Mouse (Mus musculus): ENCODE data around the gene Pea15a. TPM values are rescaled to one million over a fixed set of nuclear protein-coding genes. Genes with fewer than 3 reads are reported as not detected.

Gene Pea15a
- polyA plus RNA-seq, 1 experiment from 2014 or later = 121 TPM

DNA sequence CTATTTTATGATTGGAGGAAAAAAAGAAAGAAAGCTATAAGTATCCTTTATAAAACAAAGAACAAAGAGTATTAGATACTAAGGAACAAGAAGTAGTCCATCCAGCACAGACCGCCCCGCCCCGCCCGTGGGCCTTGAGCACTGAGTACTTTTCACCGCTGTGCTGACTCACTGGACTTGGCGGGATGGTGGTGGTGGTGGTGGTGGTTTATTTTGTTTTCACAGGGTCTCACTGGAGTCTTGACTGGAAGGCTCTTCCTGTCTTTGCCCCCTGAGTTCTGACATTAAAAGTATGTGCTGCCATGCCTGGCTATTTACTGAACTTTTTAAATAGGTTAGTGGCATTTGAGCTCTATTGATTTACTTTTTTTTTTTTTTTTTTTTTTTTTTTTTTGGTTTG, 23.5 kb downstream of the Pea15a start:
- ATAC-seq (replicated peaks; ENCODE audit: insufficient number of reproducible peaks, low FRiP score, low TSS enrichment, low read depth) (no peak), DNase-seq (ENCODE audit: low spot score) (no peak)
- Histone ChIP-seq H3K9me3 (replicated peaks; ENCODE audit: control insufficient read depth, low read length) (no peaks in the 10 kb centered on the region), H3K9ac (replicated peaks; ENCODE audit: low read length) (no peak overlapping the region), H3K36me3 (replicated peaks; ENCODE audit: control insufficient read depth, insufficient read depth, low read depth, low read length) (peaks cover 3% of the 10 kb centered on the region), H3K4me2 (ENCODE audit: low read depth, low read length) (no peak overlapping the region), H3K27me3 (ENCODE audit: control insufficient read depth, insufficient read depth, low read length) (no peaks in the 10 kb centered on the region), H3K4me1 (ENCODE audit: control insufficient read depth, insufficient read depth, low read length) (no peaks in the 10 kb centered on the region), H3K4me3 (ENCODE audit: low read depth, low read length) (no peak overlapping the region), H3K27ac (replicated peaks; ENCODE audit: low read depth, low read length) (no peak overlapping the region)
- whole genome bisulfite sequencing = 92% methylated on average over 6 of the region's 6 CpGs

DNA sequence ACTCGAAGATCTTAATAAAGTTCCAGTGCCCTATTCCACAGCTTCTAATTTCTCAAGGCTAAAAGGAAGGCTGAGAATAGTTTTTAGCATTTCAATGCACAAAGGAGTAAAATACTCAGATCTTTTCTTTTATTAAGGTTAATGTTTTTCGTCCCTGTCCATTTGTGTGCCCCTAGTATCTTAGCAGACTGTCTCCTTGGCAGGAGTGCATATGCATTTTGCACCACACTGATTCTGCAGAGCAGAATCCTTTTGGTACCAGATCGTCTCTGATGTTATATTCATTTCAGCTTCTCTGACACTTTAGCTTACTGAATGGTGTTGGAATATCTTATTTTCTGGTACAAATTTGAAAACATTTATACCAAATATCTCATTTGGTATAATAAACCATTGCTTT, 24.8 kb downstream of the Pea15a start:
- Histone ChIP-seq H3K36me3 (replicated peaks; ENCODE audit: control insufficient read depth, insufficient read depth, low read depth, low read length) (peaks cover 1% of the 10 kb centered on the region), H3K9me3 (replicated peaks; ENCODE audit: control insufficient read depth, low read length) (no peaks in the 10 kb centered on the region), H3K27ac (replicated peaks; ENCODE audit: low read depth, low read length) (no peak overlapping the region), H3K4me3 (ENCODE audit: low read depth, low read length) (no peak overlapping the region), H3K4me1 (ENCODE audit: control insufficient read depth, insufficient read depth, low read length) (no peaks in the 10 kb centered on the region), H3K9ac (replicated peaks; ENCODE audit: low read length) (no peak overlapping the region), H3K27me3 (ENCODE audit: control insufficient read depth, insufficient read depth, low read length) (no peaks in the 10 kb centered on the region), H3K4me2 (ENCODE audit: low read depth, low read length) (no peak overlapping the region)
- DNase-seq (ENCODE audit: low spot score) (no peak), ATAC-seq (replicated peaks; ENCODE audit: insufficient number of reproducible peaks, low FRiP score, low TSS enrichment, low read depth) (no peak)
- 93% methylated on average over 3 of the region's 3 CpGs for WGBS

DNA sequence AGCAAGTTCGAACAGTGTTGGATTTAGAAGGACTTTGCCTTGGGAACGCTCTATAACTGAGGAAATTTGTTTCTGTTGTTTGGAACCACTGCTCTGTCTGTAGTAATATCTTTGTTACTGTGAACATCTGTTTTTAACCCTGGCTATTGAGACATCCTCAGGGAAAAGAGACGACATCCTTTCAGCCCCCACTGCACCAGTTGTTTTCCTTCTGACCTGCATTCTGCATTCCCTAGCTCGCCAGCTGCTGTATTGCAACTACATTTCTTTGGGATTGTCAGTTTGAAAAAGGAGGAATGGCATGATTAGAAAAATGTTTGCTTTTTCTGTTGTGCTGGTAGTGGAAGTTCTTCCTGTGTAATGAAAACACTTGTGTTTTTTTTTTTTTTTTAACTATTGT, 25.7 kb downstream of the Pea15a start:
- Histone ChIP-seq H3K4me2 (ENCODE audit: low read depth, low read length) (no peak overlapping the region), H3K27ac (replicated peaks; ENCODE audit: low read depth, low read length) (no peak overlapping the region), H3K4me3 (ENCODE audit: low read depth, low read length) (no peak overlapping the region), H3K9me3 (replicated peaks; ENCODE audit: control insufficient read depth, low read length) (no peaks in the 10 kb centered on the region), H3K27me3 (ENCODE audit: control insufficient read depth, insufficient read depth, low read length) (no peaks in the 10 kb centered on the region), H3K36me3 (replicated peaks; ENCODE audit: control insufficient read depth, insufficient read depth, low read depth, low read length) (no peaks in the 10 kb centered on the region; the same call in 1 of the 2 replicates), H3K9ac (replicated peaks; ENCODE audit: low read length) (no peak overlapping the region), H3K4me1 (ENCODE audit: control insufficient read depth, insufficient read depth, low read length) (no peaks in the 10 kb centered on the region)
- no peak for ATAC-seq (replicated peaks; ENCODE audit: insufficient number of reproducible peaks, low FRiP score, low TSS enrichment, low read depth)
- no peak for DNase-seq (ENCODE audit: low spot score)
- 76% methylated on average over 4 of the region's 4 CpGs for WGBS

DNA sequence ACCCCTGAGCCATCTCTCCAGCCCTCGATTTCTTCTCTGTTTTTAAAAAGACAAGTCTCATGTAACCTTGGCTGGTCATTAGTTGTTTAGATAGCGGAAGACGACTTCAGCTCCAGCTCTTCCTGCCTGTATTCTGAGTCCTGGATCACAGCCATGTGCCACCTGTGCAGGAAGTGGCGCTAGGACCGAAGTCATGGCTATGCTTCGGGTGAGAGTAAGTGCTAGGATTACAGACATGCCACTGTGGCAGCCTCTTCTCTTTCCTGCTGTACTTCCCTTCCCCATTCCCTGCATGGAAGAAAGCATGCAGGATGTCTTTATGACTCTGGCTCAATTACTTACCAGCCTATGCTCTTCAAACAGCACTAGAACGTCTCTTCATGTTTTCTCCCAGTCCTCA, 27.5 kb downstream of the Pea15a start:
- DNase-seq (ENCODE audit: low spot score) (no peak), ATAC-seq (replicated peaks; ENCODE audit: insufficient number of reproducible peaks, low FRiP score, low TSS enrichment, low read depth) (no peak)
- Histone ChIP-seq H3K4me2 (ENCODE audit: low read depth, low read length) (no peak overlapping the region), H3K27ac (replicated peaks; ENCODE audit: low read depth, low read length) (no peak overlapping the region), H3K4me1 (ENCODE audit: control insufficient read depth, insufficient read depth, low read length) (no peaks in the 10 kb centered on the region), H3K9ac (replicated peaks; ENCODE audit: low read length) (no peak overlapping the region), H3K36me3 (replicated peaks; ENCODE audit: control insufficient read depth, insufficient read depth, low read depth, low read length) (peaks cover under 1% of the 10 kb centered on the region; the same call in 1 of the 2 replicates), H3K9me3 (replicated peaks; ENCODE audit: control insufficient read depth, low read length) (no peaks in the 10 kb centered on the region), H3K4me3 (ENCODE audit: low read depth, low read length) (no peak overlapping the region), H3K27me3 (ENCODE audit: control insufficient read depth, insufficient read depth, low read length) (no peaks in the 10 kb centered on the region)
- 76% methylated on average over 7 of the region's 7 CpGs for WGBS

DNA sequence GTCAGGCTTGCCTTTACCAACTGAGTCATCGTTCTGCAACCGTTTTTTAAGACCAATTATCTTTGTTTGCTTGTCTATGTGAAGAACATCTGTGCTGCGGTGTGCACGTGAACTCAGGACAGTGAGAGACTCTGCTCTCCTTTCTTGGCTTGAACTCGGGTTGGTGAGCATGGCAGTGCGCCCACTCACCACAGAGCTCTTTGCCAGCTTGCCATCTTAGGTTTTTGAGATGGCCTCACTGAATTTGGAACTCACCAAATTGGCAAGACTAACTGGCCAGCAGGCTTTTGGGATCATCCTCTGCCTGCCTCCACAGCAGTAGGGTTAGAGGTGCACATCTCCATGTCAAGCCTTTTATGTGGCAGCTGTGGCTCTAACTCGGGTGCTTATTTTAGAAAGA, 28.8 kb downstream of the Pea15a start:
- Histone ChIP-seq H3K27ac (replicated peaks; ENCODE audit: low read depth, low read length) (no peak overlapping the region), H3K9ac (replicated peaks; ENCODE audit: low read length) (no peak overlapping the region), H3K9me3 (replicated peaks; ENCODE audit: control insufficient read depth, low read length) (no peaks in the 10 kb centered on the region), H3K4me2 (ENCODE audit: low read depth, low read length) (no peak overlapping the region), H3K27me3 (ENCODE audit: control insufficient read depth, insufficient read depth, low read length) (no peaks in the 10 kb centered on the region), H3K36me3 (replicated peaks; ENCODE audit: control insufficient read depth, insufficient read depth, low read depth, low read length) (peaks cover 4% of the 10 kb centered on the region; the same call in 1 of the 2 replicates), H3K4me3 (ENCODE audit: low read depth, low read length) (no peak overlapping the region), H3K4me1 (ENCODE audit: control insufficient read depth, insufficient read depth, low read length) (no peaks in the 10 kb centered on the region)
- ATAC-seq (replicated peaks; ENCODE audit: insufficient number of reproducible peaks, low FRiP score, low TSS enrichment, low read depth) (no peak), DNase-seq (ENCODE audit: low spot score) (no peak)
- 93% methylated on average over 7 of the region's 7 CpGs for WGBS

DNA sequence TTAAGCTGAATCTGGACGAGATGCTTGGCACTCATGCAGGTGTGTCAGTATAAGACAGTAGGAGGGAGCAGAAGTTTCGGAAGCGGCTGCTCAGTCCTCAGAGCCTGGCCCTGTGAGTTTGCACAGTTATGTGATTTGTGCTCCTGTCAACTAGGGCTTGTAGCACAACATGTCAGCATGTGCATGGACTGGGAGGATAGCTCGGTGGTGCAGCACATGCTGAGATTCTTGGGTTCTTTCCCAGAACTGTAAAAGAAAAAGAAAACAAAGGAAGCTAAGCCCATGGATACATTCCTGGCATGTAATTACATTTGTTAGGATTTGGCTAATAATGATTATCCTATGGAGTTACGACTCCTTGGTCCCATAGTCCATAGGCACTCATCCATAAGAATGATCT, 33.4 kb downstream of the Pea15a start:
- no peak for DNase-seq (ENCODE audit: low spot score)
- no peaks in the 10 kb centered on the region for H3K9me3 ChIP-seq (replicated peaks; ENCODE audit: control insufficient read depth, low read length)
- WGBS = 91% methylated on average over 5 of the region's 5 CpGs
- no peak overlapping the region for H3K9ac ChIP-seq (replicated peaks; ENCODE audit: low read length)
- H3K27ac ChIP-seq (replicated peaks; ENCODE audit: low read depth, low read length) = no peak overlapping the region
- H3K4me3 ChIP-seq (ENCODE audit: low read depth, low read length) = no peak overlapping the region
- no peaks in the 10 kb centered on the region for H3K4me1 ChIP-seq (ENCODE audit: control insufficient read depth, insufficient read depth, low read length)
- ATAC-seq (replicated peaks; ENCODE audit: insufficient number of reproducible peaks, low FRiP score, low TSS enrichment, low read depth) = no peak
- no peaks in the 10 kb centered on the region for H3K27me3 ChIP-seq (ENCODE audit: control insufficient read depth, insufficient read depth, low read length)
- H3K36me3 ChIP-seq (replicated peaks; ENCODE audit: control insufficient read depth, insufficient read depth, low read depth, low read length) = peaks cover 11% of the 10 kb centered on the region; the same call in 1 of the 2 replicates
- no peak overlapping the region for H3K4me2 ChIP-seq (ENCODE audit: low read depth, low read length)

DNA sequence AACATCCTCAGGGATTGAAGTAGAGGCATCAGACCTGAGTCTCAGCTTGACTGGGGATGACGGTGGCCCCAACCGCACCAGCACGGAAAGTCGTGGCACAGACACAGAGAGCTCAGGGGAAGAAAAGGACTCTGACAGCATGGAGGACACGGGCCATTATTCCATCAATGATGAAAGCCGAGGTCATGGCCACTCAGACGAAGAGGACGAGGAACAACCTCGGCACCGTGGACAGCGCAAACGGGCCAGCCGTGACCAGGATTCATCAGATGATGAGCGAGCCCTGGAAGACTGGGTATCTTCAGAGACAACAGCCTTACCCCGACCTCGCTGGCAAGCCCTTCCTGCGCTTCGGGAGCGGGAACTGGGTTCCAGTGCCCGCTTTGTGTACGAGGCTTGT, 34.2 kb downstream of the Pea15a start:
- no peak overlapping the region for H3K27ac ChIP-seq (replicated peaks; ENCODE audit: low read depth, low read length)
- ATAC-seq (replicated peaks; ENCODE audit: insufficient number of reproducible peaks, low FRiP score, low TSS enrichment, low read depth) = no peak
- H3K27me3 ChIP-seq (ENCODE audit: control insufficient read depth, insufficient read depth, low read length) = no peaks in the 10 kb centered on the region
- H3K4me2 ChIP-seq (ENCODE audit: low read depth, low read length) = no peak overlapping the region
- peaks cover 11% of the 10 kb centered on the region; the same call in 1 of the 2 replicates for H3K36me3 ChIP-seq (replicated peaks; ENCODE audit: control insufficient read depth, insufficient read depth, low read depth, low read length)
- no peaks in the 10 kb centered on the region for H3K9me3 ChIP-seq (replicated peaks; ENCODE audit: control insufficient read depth, low read length)
- 93% methylated on average over 21 of the region's 21 CpGs for whole genome bisulfite sequencing
- H3K9ac ChIP-seq (replicated peaks; ENCODE audit: low read length) = no peak overlapping the region
- H3K4me3 ChIP-seq (ENCODE audit: low read depth, low read length) = no peak overlapping the region
- H3K4me1 ChIP-seq (ENCODE audit: control insufficient read depth, insufficient read depth, low read length) = no peaks in the 10 kb centered on the region
- no peak for DNase-seq (ENCODE audit: low spot score)

DNA sequence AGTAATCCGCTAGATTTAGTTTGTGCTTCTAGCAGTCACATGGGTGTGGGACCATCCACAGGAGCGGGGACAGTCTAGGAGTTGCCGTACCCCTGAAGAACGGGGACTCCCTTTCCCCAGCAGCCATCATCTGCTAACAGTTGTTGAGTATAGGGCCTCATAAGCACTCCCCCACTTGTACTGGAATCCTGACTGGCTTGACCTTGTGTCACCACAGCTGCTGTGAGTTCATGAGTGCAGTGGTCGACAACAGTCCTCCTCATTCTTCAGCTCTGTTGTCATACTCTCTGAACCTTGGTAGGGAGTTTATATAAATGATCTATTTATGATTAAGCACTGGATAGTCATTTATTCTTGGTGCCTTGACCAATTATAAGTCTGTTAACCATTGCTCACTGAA, 36.8 kb downstream of the Pea15a start:
- no peak overlapping the region for H3K4me2 ChIP-seq (ENCODE audit: low read depth, low read length)
- ATAC-seq (replicated peaks; ENCODE audit: insufficient number of reproducible peaks, low FRiP score, low TSS enrichment, low read depth) = no peak
- no peaks in the 10 kb centered on the region for H3K27me3 ChIP-seq (ENCODE audit: control insufficient read depth, insufficient read depth, low read length)
- H3K9me3 ChIP-seq (replicated peaks; ENCODE audit: control insufficient read depth, low read length) = no peaks in the 10 kb centered on the region
- H3K4me3 ChIP-seq (ENCODE audit: low read depth, low read length) = no peak overlapping the region
- WGBS = 96% methylated on average over 5 of the region's 5 CpGs
- peaks cover 16% of the 10 kb centered on the region for H3K36me3 ChIP-seq (replicated peaks; ENCODE audit: control insufficient read depth, insufficient read depth, low read depth, low read length)
- no peaks in the 10 kb centered on the region for H3K4me1 ChIP-seq (ENCODE audit: control insufficient read depth, insufficient read depth, low read length)
- DNase-seq (ENCODE audit: low spot score) = no peak
- no peak overlapping the region for H3K9ac ChIP-seq (replicated peaks; ENCODE audit: low read length)
- no peak overlapping the region for H3K27ac ChIP-seq (replicated peaks; ENCODE audit: low read depth, low read length)

All from embryonic facial prominence, embryonic 11.5 days (tissue).